Mouse (Mus musculus) cerebellum, adult 2 months (tissue): ENCODE measurements at regions not wholly inside any gene's neighbourhood (a gene's known extent, or its start where the extent isn't known, plus 50 kb on each side); places are given as distances from the start of the nearest gene placed in this dataset.

ENCODE experiments used
- CTCF ChIP-seq: fragments of 200-500 bp; IDR thresholded peaks from 2 replicates; pipeline ENCODE4 v1.5.1; 2011; ENCODE audit warnings: low read depth, mild to moderate bottlenecking, control low read depth, low read length, moderate library complexity, borderline replicate concordance; ENCODE audit not compliant: insufficient read depth
- POLR2A ChIP-seq: fragments of 200-500 bp; IDR thresholded peaks from 2 replicates; pipeline ENCODE4 v1.6.1; 2011; ENCODE audit warnings: low read length, control low read depth, borderline replicate concordance; ENCODE audit not compliant: insufficient read depth

DNA sequence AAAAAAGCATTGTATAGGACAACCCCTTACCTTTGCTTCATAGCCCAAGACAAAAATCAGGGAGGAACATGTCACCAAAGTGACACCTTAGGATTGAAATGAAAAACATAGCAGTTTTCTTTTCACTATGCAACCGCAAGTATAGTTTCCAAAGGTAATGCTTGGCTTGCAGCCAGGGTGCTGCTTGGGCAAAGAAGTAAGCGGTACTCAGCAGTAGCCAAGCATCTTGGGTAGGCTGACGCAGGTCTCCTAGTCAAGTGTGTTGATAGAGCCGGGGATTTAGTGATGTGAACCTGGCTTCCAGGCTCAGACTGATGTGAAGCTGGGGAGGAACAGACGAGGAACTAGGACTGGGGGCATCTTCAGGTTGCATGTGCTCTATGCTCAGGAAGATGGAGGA, 138.3 kb upstream of the Cadm1 start:
- no peak for TF ChIP-seq POLR2A
- no peak for TF ChIP-seq CTCF
